Mouse (Mus musculus): ENCODE data around the gene Arl6ip4. TPM values are rescaled to one million over a fixed set of nuclear protein-coding genes. Genes with fewer than 3 reads are reported as not detected.

The Arl6ip4 gene
- total RNA-seq, 1 experiment from 2014 or later, result 66.2 TPM

DNA sequence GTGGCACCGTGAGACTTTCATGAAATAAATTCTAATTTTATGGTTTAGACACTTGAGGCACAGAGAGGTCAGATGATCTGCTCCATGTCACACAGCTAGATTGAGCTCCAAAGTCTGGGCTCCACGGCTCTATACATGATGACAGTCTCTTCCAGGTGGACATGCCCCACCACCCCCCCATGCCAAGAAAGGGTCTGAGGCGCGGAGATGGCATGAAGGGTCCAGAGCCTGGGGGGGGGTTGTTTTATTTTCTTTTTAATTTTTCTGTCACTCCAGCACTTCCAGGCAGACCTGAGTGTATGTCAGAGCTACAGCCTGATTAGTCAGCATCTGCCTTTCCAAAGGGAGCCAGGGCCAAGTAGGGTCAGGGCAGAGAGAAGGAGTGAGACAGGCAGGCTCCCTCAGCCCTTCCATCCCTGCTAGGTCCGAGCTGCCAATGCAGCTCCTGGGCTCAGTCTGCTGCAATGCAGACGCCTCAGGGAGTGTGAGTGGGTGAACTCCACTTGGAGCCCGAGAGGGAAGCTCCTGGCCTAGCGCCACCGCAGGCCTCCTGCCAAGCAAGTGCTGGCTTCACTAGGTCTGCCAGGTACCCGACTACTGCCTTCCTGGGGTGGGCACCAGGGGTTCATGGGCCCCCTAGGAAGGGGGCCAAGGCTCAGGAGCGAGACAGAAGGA, 22.6 kb upstream of the Arl6ip4 start:
- no peak for ATAC-seq (ENCODE audit: extremely low read depth, insufficient number of reproducible peaks, low FRiP score, poor library complexity, severe bottlenecking)

DNA sequence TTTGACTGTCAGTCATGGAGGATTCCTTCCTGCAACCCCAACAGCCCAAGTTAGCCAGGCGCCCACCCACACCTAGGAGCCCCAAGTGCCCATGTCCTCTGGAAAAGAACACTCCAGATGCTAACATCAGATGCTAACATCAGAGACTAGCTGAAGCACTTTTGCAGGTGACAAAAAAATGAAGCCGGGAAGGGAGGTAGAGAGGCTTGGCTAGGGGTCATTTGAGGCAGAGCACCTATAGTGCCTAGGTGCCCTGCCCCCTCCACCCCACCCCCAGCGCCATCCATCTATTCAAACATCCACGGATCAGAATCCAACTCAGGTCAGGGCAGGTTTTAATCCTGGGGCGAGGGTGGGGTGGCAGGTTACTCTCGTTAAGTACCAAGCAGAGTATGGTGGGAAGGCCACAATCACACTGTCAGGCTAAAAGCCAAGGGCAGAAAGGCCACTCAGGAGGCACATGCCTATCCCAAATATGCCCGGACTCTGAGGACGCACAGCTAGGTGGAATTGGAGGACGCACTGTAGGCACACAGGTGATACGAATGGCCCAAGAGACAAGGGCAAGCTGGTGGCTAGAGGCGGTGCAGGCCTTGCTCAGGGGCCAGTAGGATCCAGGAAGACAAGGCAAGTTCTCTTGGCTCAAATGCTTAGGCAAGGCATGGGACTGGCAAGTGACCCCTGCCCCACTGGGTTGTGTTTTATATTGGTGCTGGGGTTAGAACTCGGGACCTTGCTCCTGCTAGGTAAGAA, 21.9 kb upstream of the Arl6ip4 start:
- no peak for ATAC-seq (ENCODE audit: extremely low read depth, insufficient number of reproducible peaks, low FRiP score, poor library complexity, severe bottlenecking)

DNA sequence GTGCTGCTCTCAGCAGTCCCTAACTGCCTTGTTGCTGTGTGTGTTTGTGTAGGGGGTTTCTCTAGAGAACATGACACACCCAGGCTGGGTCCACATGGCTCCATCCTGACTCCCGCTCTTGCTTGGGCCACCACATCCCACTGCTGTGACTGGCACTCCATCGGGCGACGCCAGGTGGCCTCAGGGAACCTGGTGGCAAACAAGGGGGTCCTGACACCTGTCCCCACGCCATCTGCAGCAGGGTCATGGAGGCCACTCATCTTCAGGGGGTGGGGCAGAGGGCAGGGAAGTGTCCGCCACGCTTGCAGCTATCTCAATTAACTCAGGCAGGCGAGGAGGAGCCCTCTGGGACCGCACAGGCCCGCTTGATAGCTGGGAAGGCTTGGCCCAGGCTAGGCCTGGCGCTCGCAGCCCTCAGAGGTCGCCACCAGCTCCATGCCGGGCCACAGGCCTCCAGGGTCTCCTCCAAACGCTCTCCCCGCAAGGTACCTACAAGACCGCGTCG, 20.8 kb upstream of the Arl6ip4 start:
- ATAC-seq (ENCODE audit: extremely low read depth, insufficient number of reproducible peaks, low FRiP score, poor library complexity, severe bottlenecking), result no peak

GRCm38 (mm10) chr5:124095596-124096232, 20.2 kb upstream of the Arl6ip4 start, which contains the start of gene Abcb9:
Abcb9 (minus strand) TSS chr5:124095798.
- peak; percentile 85 for ATAC-seq (ENCODE audit: extremely low read depth, insufficient number of reproducible peaks, low FRiP score, poor library complexity, severe bottlenecking)

- no peak for ATAC-seq (ENCODE audit: extremely low read depth, insufficient number of reproducible peaks, low FRiP score, poor library complexity, severe bottlenecking)
Observed at GRCm38 (mm10) chr5:124098923-124099322, 17.0 kb upstream of the Arl6ip4 start.

DNA sequence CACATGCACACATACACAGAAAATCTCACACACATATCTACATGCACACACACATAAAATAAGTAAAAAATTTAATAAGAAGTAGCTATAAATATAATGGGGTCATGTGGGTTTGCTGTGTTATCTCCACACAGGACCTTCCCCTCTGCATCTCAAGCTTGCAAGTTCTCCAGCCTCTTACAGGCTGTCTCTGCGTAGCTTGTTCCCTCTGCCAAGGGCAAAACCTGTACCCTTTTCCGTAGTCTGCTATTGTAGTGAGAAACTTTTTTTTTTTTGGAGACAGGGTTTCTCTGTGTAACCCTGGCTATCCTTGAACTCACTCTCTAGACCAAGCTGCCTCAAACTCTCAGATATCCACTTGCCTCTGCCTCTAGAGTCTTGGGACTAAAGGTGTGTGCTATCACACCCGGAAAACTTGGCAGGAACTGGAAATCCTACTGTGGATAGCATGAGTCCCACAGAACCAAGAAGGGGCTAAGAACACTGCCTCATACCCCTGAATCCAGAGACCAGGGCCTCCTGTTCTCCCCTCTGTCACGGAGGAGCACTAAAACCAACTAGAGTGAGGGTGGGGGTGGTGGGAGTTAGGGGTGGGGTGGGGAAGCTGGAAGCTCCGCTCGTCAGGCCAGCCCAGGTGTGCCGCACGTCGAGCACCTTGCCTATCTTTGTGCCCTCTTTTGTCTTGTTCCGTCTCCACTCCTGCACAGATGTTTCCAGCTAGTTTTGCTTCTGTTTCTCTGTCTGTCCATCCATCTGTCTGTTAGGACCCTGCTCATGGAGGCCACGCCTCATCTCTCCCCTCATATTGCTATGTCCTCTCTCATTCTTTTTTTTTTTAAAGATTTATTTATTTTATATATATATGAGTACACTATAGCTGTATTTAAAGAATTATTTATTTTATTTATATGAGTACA, 15.5 kb upstream of the Arl6ip4 start:
- ATAC-seq (ENCODE audit: extremely low read depth, insufficient number of reproducible peaks, low FRiP score, poor library complexity, severe bottlenecking), result no peak

DNA sequence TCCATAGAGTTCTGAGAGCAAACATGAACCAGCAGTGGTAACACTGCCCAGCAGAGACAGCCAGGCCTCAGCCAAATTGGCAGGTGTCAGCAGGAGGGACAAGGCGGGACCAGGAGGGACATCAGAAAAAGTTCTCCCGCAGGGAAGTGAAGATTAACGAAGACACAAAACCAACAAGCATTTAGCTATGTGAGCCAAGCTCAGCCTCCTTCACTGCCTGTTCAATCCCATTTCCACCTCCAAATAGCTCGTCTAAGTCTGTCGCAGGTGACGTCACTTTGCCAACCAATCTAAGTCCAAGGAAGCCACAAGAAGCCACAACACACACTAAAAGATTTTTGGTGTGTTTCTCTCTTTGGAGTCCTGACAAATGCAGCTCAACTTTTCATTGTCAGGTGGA, 13.6 kb upstream of the Arl6ip4 start:
- no peak for ATAC-seq (ENCODE audit: extremely low read depth, insufficient number of reproducible peaks, low FRiP score, poor library complexity, severe bottlenecking)

- no peak for ATAC-seq (ENCODE audit: extremely low read depth, insufficient number of reproducible peaks, low FRiP score, poor library complexity, severe bottlenecking)
Observed at GRCm38 (mm10) chr5:124103020-124103419, 12.9 kb upstream of the Arl6ip4 start.

DNA sequence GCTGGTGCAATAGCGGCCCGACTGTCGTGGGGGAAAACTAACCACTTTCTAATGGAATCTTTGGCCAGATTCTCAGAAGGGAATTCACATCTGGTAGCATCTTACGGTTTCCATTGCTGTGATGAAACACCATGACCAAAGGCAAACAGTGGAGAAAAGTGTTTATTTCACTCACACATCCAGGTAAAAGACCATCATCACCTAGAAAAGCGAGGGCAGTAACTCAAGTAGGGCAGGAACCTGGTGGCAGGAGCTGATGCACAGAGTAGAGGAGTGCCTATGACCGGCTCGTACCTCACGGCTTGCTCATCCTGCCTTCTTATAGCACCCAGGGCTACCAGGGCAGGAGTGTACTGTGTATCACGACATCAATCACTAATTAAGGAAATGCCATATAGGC, 12.3 kb upstream of the Arl6ip4 start:
- no peak for ATAC-seq (ENCODE audit: extremely low read depth, insufficient number of reproducible peaks, low FRiP score, poor library complexity, severe bottlenecking)

- ATAC-seq (ENCODE audit: extremely low read depth, insufficient number of reproducible peaks, low FRiP score, poor library complexity, severe bottlenecking), result 0 out of 2 replicates have a peak, but pooled peaks have one; percentile 10
Observed at GRCm38 (mm10) chr5:124111077-124111741, 4.7 kb upstream of the Arl6ip4 start.

- peak; percentile 90 for ATAC-seq (ENCODE audit: extremely low read depth, insufficient number of reproducible peaks, low FRiP score, poor library complexity, severe bottlenecking)
Observed at GRCm38 (mm10) chr5:124111742-124112497, 4.0 kb upstream of the Arl6ip4 start, which contains the start of gene Ogfod2. Ogfod2 (plus strand) TSS chr5:124112297.

DNA sequence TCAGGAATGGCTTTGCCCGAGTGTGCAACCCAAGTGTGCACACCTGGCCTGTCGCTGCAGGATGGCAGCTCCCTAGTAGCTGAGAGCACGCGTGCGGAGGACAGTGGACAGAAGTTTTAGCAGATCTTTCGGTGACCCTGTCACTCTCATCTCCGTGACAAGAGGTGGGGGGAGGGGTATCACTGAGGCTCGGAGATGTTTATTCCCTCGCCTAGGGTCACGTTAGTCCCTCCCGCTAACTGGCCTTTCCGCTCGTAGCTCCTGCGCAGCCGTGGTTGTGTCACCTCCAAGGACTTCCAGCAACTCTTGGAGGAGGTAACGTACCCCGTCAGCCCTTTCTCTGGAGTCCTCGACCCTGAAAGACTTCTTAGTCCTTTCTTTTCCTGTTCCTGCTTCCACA, 3.4 kb upstream of the Arl6ip4 start:
- ATAC-seq (ENCODE audit: extremely low read depth, insufficient number of reproducible peaks, low FRiP score, poor library complexity, severe bottlenecking), result no peak

- no peak for ATAC-seq (ENCODE audit: extremely low read depth, insufficient number of reproducible peaks, low FRiP score, poor library complexity, severe bottlenecking)
Observed at GRCm38 (mm10) chr5:124113030-124113429, 2.9 kb upstream of the Arl6ip4 start.

DNA sequence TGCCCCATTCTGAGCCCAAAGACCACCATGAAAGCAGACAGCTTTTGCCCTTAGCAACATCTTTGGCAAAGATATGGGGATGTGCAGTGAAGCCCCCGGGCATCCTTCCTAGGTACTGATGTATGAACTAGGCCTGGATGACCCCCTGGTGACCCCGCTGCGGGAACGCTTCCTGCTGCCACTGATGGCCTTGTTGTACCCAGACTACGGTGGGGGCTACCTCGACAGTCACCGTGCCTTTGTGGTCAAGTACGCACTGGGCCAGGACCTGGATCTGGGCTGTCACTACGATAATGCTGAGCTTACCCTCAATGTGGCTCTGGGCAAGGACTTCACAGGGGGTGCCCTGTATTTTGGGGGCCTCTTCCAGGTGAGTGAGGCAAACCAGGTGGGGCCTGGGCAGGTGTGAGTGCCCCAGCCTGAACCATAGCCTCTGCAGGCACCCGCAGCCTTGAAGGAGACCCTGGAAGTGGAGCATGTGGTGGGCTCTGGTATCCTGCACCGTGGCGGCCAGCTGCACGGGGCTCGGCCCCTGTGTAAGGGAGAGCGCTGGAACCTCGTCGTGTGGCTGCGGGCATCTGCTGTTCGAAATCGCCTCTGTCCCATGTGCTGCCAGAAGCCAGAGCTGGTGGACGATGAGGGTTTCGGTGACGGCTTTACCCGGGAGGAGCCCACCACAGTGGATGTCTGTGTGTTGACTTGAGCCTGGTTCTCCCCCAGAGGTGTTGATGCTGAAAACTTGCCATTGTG, 1.4 kb upstream of the Arl6ip4 start:
- ATAC-seq (ENCODE audit: extremely low read depth, insufficient number of reproducible peaks, low FRiP score, poor library complexity, severe bottlenecking), result no peak

- ATAC-seq (ENCODE audit: extremely low read depth, insufficient number of reproducible peaks, low FRiP score, poor library complexity, severe bottlenecking), result no peak
Observed at GRCm38 (mm10) chr5:124115531-124115930, 358 bp upstream of the Arl6ip4 start.

DNA sequence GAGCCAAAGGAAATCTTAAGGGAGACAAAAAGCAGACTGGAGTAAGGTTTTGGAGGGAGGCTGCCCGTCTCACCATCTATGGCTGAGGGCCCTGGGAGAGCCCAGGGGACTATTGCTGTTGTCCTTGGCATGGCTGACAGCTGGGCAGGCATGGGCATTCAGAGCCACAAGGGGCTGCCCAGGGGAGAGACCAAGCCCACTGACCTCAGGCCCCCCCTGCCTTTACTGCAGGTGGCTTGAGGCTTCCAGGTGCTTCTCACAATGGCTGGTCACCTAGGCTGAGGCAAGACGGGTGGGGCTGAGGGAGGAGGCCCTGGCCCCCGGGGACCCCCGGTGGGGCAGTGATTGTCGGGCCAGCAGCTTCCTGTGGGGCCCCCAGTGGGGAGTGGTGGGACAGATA, 3.3 kb downstream of the Arl6ip4 start:
- no peak for ATAC-seq (ENCODE audit: extremely low read depth, insufficient number of reproducible peaks, low FRiP score, poor library complexity, severe bottlenecking)

DNA sequence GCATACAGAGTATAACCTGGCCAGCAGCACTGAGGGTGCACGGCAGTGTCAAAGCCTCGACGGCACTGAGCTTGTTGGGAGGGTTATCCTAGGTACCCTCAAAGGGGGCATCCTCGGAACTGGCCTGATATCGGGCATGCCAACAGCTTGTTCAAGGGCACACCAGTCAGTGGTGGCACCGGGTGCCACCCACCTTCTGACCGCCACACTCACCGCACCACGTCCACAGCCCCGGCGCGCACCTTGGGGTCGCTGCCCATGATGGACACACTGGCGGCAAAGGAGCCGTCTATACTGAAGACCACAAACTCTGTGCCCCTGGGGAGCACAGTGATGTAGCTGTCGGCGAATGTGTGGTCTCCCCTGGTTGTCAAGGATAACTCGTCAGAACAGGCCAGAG, 6.5 kb downstream of the Arl6ip4 start:
- ATAC-seq (ENCODE audit: extremely low read depth, insufficient number of reproducible peaks, low FRiP score, poor library complexity, severe bottlenecking), result no peak

All from neutrophil, adult 5-6 weeks (primary cell).